Mouse (Mus musculus): Measurements from ENCODE around the gene Arhgap25. TPM values are rescaled to one million over a fixed set of nuclear protein-coding genes. Genes with fewer than 3 reads are reported as not detected.
"Not testable (repeated sequence)": the region's sequence is repeated elsewhere in the genome, so short reads cannot be mapped to it uniquely, and the experiment has no call there.

Arhgap25 gene
- total and polyA plus RNA-seq, 3 experiments, result 4.8 to 40.9 (median 22.8) TPM

DNA sequence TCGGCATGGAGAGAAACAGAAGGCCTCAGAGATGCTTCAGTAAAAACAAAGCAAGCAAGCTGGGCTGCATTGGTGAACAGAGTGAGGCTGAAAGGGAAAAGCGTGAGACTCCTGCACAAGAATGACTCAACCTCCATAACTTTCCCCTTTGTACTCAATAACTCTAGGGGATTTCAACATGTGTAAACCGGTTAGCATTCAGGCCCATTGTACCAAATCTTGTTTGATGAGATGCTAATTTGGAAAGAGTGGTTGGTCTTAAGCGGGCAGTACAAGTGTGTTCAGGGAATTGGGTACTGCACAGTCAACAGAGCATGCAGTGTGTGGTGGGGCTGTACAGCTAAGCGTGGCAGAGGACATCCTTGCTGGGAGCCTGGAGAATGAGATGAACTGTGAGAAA is 57.8 kb downstream of the Arhgap25 start:
- no peak for TF ChIP-seq GATA1 (IDR thresholded peaks at IDR 0.05; ENCODE audit: borderline replicate concordance, low read length)
- TF ChIP-seq CTCF (IDR thresholded peaks at IDR 0.05; ENCODE audit: low read depth, low read length), result no peak
- no peak for TF ChIP-seq POLR2AphosphoS5 (IDR thresholded peaks at IDR 0.05; ENCODE audit: insufficient replicate concordance, low read depth, low read length)
- no peak for TF ChIP-seq GATA2 (IDR thresholded peaks at IDR 0.05; ENCODE audit: borderline replicate concordance, low read depth, low read length)
- no peak for TF ChIP-seq TAL1 (conservative IDR thresholded peaks at IDR 0.05; ENCODE audit: low read depth, low read length)
- Histone ChIP-seq H3K36me3 (replicated peaks) (peaks cover 9% of the 10 kb centered on the region), H3K9me3 (replicated peaks) (no peaks in the 10 kb centered on the region), H3K4me1 (ENCODE audit: insufficient read depth, low read depth, low read length) (peaks cover 4% of the 10 kb centered on the region), H3K27me3 (ENCODE audit: insufficient read depth, low read length) (peaks cover 17% of the 10 kb centered on the region), H3K4me3 (ENCODE audit: low read depth, low read length) (no peak overlapping the region)
- DNase-seq (ENCODE audit: low spot score) (no peak), ATAC-seq (ENCODE audit: extremely low read depth, insufficient number of reproducible peaks, low FRiP score, poor library complexity, severe bottlenecking) (no peak)

DNA sequence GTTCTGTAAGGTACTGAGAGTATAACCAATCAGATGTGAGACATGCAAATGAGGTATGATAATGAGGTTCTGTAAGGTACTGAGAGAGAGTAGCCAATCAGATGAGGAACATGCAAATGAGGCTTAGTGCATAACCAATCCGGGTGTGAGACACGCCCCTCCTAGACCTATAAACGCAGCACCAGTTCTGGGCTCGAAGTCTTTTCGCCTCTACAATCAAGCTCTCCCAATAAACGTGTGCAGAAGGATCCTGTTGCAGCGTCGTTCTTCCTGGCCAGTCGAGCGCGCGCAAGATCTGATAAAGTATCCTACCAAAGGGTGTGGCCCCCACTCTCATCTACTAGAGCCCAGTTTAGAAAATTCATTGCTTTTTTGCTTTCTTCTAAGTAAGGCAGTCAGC is 63.0 kb downstream of the Arhgap25 start:
- not testable (repeated sequence) for ATAC-seq (ENCODE audit: extremely low read depth, insufficient number of reproducible peaks, low FRiP score, poor library complexity, severe bottlenecking); H3K4me3 ChIP-seq (ENCODE audit: low read depth, low read length); DNase-seq (ENCODE audit: low spot score); H3K27me3 ChIP-seq (ENCODE audit: insufficient read depth, low read length); H3K9me3 ChIP-seq (replicated peaks)
- peaks cover 17% of the 10 kb centered on the region for H3K4me1 ChIP-seq (ENCODE audit: insufficient read depth, low read depth, low read length)
- peaks cover 14% of the 10 kb centered on the region for H3K36me3 ChIP-seq (replicated peaks)

DNA sequence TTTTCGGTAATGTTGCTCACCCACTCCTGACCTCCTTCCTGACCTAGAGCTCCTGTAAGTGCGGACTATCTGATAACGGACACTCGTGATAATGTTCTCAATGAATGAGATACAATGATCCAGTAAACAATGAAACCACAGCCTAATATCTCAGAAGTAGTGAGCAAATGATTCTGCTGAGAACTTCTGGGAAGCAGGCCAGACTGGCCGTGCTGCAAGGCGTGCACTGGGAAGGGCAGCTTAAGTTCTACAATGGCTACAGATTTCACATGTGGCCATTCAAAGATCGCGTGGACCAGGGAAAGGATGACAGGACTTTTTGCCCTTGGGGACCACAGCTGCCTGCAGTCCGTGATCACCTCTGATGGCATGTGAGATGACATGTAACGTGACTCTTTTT is 64.7 kb downstream of the Arhgap25 start:
- Histone ChIP-seq H3K4me3 (ENCODE audit: low read depth, low read length) (no peak overlapping the region), H3K36me3 (replicated peaks) (peaks cover 16% of the 10 kb centered on the region), H3K9me3 (replicated peaks) (no peaks in the 10 kb centered on the region), H3K27me3 (ENCODE audit: insufficient read depth, low read length) (peaks cover 13% of the 10 kb centered on the region), H3K4me1 (ENCODE audit: insufficient read depth, low read depth, low read length) (peaks cover 17% of the 10 kb centered on the region)
- DNase-seq (ENCODE audit: low spot score), result no peak
- TF ChIP-seq GATA2 (IDR thresholded peaks at IDR 0.05; ENCODE audit: borderline replicate concordance, low read depth, low read length) (no peak), TAL1 (conservative IDR thresholded peaks at IDR 0.05; ENCODE audit: low read depth, low read length) (no peak), POLR2AphosphoS5 (IDR thresholded peaks at IDR 0.05; ENCODE audit: insufficient replicate concordance, low read depth, low read length) (no peak), GATA1 (IDR thresholded peaks at IDR 0.05; ENCODE audit: borderline replicate concordance, low read length) (no peak), CTCF (IDR thresholded peaks at IDR 0.05; ENCODE audit: low read depth, low read length) (no peak)
- no peak for ATAC-seq (ENCODE audit: extremely low read depth, insufficient number of reproducible peaks, low FRiP score, poor library complexity, severe bottlenecking)

DNA sequence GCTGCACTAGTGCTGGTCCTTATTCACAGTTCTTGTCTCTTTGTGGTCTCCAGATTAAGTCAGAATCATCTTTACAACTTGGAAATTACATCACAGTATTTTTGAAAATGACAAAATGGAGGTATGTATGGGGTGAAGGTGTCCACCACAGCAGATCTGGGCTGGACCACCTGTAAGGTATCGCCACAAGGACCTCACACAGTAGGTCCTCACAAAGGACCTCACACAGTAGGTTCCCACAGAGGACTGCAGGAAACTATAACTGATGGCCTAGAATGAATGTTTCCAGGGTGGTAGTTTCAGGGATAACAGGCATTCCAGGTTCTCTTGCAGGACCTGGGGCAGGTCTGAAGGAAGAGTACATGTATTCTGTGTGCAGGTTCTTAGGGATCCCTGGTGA is 65.7 kb downstream of the Arhgap25 start:
- Histone ChIP-seq H3K27me3 (ENCODE audit: insufficient read depth, low read length) (peaks cover 13% of the 10 kb centered on the region), H3K4me1 (ENCODE audit: insufficient read depth, low read depth, low read length) (peaks cover 25% of the 10 kb centered on the region), H3K4me3 (ENCODE audit: low read depth, low read length) (no peak overlapping the region), H3K36me3 (replicated peaks) (peaks cover 20% of the 10 kb centered on the region), H3K9me3 (replicated peaks) (no peaks in the 10 kb centered on the region)
- DNase-seq (ENCODE audit: low spot score) (no peak), ATAC-seq (ENCODE audit: extremely low read depth, insufficient number of reproducible peaks, low FRiP score, poor library complexity, severe bottlenecking) (no peak)
- no peak for TF ChIP-seq GATA2 (IDR thresholded peaks at IDR 0.05; ENCODE audit: borderline replicate concordance, low read depth, low read length)
- no peak for TF ChIP-seq GATA1 (IDR thresholded peaks at IDR 0.05; ENCODE audit: borderline replicate concordance, low read length)
- no peak for TF ChIP-seq POLR2AphosphoS5 (IDR thresholded peaks at IDR 0.05; ENCODE audit: insufficient replicate concordance, low read depth, low read length)
- no peak for TF ChIP-seq TAL1 (conservative IDR thresholded peaks at IDR 0.05; ENCODE audit: low read depth, low read length)
- no peak for TF ChIP-seq CTCF (IDR thresholded peaks at IDR 0.05; ENCODE audit: low read depth, low read length)

DNA sequence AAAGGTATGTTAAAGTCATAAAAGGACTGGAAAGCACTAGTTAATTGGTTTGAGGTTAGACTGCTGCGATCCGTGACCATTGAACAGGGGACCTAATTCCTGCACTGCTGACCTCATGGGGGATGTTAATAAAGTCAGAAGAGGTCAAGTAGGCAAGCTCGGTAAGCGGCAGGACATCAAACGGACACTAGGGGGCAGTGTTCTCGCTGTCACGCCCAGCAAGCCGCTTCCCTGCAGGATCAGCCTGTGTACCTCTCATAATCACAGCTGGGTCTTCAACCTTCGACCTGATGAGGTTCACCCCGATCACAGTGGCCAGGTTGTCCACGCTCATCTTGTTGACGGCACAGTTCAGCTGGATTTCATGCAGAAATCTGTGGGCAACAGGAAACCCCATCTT is 66.8 kb downstream of the Arhgap25 start:
- H3K27me3 ChIP-seq (ENCODE audit: insufficient read depth, low read length), result peaks cover 15% of the 10 kb centered on the region
- peak; percentile 19 for DNase-seq (ENCODE audit: low spot score)
- TF ChIP-seq CTCF (IDR thresholded peaks at IDR 0.05; ENCODE audit: low read depth, low read length) (peak; percentile 92), GATA1 (IDR thresholded peaks at IDR 0.05; ENCODE audit: borderline replicate concordance, low read length) (no peak), TAL1 (conservative IDR thresholded peaks at IDR 0.05; ENCODE audit: low read depth, low read length) (no peak)
- no peak for ATAC-seq (ENCODE audit: extremely low read depth, insufficient number of reproducible peaks, low FRiP score, poor library complexity, severe bottlenecking)
- H3K4me3 ChIP-seq (ENCODE audit: low read depth, low read length), result no peak overlapping the region
- H3K4me1 ChIP-seq (ENCODE audit: insufficient read depth, low read depth, low read length), result peaks cover 30% of the 10 kb centered on the region
- H3K36me3 ChIP-seq (replicated peaks), result peaks cover 20% of the 10 kb centered on the region
- no peaks in the 10 kb centered on the region for H3K9me3 ChIP-seq (replicated peaks)

DNA sequence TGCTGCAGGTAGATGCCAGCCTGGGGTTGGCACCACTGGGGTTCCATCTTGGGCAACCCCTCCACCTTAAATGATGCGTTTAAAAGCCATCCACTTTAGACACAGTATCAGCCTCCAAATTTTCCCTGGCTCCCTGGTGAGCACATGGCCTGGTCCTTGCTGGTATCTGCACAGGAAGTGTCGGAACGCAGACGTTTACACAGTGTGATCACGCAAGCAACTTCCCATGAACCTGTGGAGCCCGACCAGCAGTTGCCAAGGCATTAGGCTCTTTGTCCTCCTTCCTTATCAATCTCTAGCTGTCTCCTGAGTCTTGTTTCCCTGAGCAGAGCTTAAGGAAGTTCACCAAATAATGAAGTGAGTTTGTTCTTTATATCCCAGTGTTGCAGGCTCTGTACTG is 77.6 kb downstream of the Arhgap25 start:
- no peak for DNase-seq (ENCODE audit: low spot score)
- TF ChIP-seq CTCF (IDR thresholded peaks at IDR 0.05; ENCODE audit: low read depth, low read length) (no peak), POLR2AphosphoS5 (IDR thresholded peaks at IDR 0.05; ENCODE audit: insufficient replicate concordance, low read depth, low read length) (no peak), TAL1 (conservative IDR thresholded peaks at IDR 0.05; ENCODE audit: low read depth, low read length) (no peak), GATA1 (IDR thresholded peaks at IDR 0.05; ENCODE audit: borderline replicate concordance, low read length) (no peak), GATA2 (IDR thresholded peaks at IDR 0.05; ENCODE audit: borderline replicate concordance, low read depth, low read length) (no peak)

DNA sequence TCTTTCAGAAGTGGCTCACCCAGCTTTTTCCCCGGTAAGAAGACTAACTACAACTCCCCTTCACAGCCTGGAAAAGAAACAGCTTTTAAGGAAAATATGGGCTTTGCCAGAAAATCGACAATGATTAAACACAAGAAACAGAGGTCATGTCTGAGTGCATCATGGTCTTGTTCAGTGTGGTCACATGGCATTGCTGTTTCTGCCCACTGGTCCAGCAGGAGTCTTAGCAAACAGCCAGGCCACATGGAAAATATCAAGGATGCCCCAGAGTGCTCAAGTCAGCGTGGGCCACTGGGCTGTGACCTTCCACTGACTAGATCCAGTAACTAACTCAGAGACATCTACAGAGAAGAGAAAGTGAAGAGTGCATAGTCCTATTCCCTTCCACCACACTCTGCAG is 81.3 kb downstream of the Arhgap25 start:
- DNase-seq (ENCODE audit: low spot score) (no peak), ATAC-seq (ENCODE audit: extremely low read depth, insufficient number of reproducible peaks, low FRiP score, poor library complexity, severe bottlenecking) (no peak)
- Histone ChIP-seq H3K27me3 (ENCODE audit: insufficient read depth, low read length) (peaks cover 36% of the 10 kb centered on the region), H3K36me3 (replicated peaks) (no peaks in the 10 kb centered on the region), H3K4me1 (ENCODE audit: insufficient read depth, low read depth, low read length) (no peaks in the 10 kb centered on the region), H3K4me3 (ENCODE audit: low read depth, low read length) (no peak overlapping the region), H3K9me3 (replicated peaks) (no peaks in the 10 kb centered on the region)
- TF ChIP-seq CTCF (IDR thresholded peaks at IDR 0.05; ENCODE audit: low read depth, low read length) (no peak), TAL1 (conservative IDR thresholded peaks at IDR 0.05; ENCODE audit: low read depth, low read length) (no peak), GATA1 (IDR thresholded peaks at IDR 0.05; ENCODE audit: borderline replicate concordance, low read length) (no peak), GATA2 (IDR thresholded peaks at IDR 0.05; ENCODE audit: borderline replicate concordance, low read depth, low read length) (no peak), POLR2AphosphoS5 (IDR thresholded peaks at IDR 0.05; ENCODE audit: insufficient replicate concordance, low read depth, low read length) (no peak)

More for the DNA sequence above, 77.6 kb downstream of the Arhgap25 start:
- Histone ChIP-seq H3K9me3 (replicated peaks) (no peaks in the 10 kb centered on the region), H3K4me1 (ENCODE audit: insufficient read depth, low read depth, low read length) (no peaks in the 10 kb centered on the region), H3K27me3 (ENCODE audit: insufficient read depth, low read length) (peaks cover 35% of the 10 kb centered on the region), H3K4me3 (ENCODE audit: low read depth, low read length) (no peak overlapping the region), H3K36me3 (replicated peaks) (peaks cover 4% of the 10 kb centered on the region)
- ATAC-seq (ENCODE audit: extremely low read depth, insufficient number of reproducible peaks, low FRiP score, poor library complexity, severe bottlenecking), result no peak
